Comparison of ENCODE assay signal across 21 mouse cellular contexts in the genomic region with DNA sequence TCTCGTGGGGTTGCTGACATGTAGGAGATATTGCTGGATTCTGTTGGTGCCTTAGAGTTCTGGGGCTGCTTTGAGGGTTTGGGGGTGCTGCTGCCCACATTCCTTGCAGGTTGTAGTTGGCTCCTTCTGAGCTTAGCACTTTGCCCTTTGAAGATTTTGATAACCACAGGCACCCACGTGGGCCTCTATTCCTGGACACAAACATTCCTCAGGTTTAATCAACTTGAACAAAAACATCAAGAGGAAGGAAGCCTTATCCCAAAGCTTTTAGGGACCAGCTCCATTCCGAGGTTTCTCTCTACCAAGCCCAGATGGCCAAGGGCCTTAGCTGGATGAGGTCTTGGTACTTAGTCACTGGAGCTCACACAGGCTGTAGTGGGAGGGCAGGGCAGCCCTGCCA. TPM values are rescaled to one million over a fixed set of nuclear protein-coding genes. Genes with fewer than 3 reads are reported as not detected.
A peak's percentile ranks its signal among the peaks of the same experiment; 100 is the strongest.
DNase-seq lines count a peak whose midpoint lies in the region; ATAC-seq and TF ChIP-seq lines count a peak whose summit lies in the region.
"Had no signal": no experiment of that assay in that cellular context is flagged by ENCODE, and none has a peak within 500 bp of the region (broad histone marks: within the 10 kb centered on the region; RNA-seq: fewer than 3 reads in every experiment).

No protein-coding gene starts in this region.

- WGBS in midbrain, embryonic 10.5 days = 41% methylated on average over 3 of the region's 3 CpGs
- 44% methylated on average over 3 of the region's 3 CpGs for WGBS in midbrain, embryonic 14.5 days
- 19% methylated on average over 3 of the region's 3 CpGs for WGBS in kidney, adult 2 months
- WGBS in midbrain, postnatal 0 days = 44% methylated on average over 3 of the region's 3 CpGs

- TF ChIP-seq POLR2A in kidney, adult 2 months (IDR thresholded peaks at IDR 0.05; ENCODE audit: low read depth, low read length) = no peak
- TF ChIP-seq POLR2A in myocyte (IDR thresholded peaks at IDR 0.05; ENCODE audit: insufficient read length, low read depth) = no peak

- no peak overlapping the region for H3ac ChIP-seq in myocyte (ENCODE audit: control insufficient read depth, insufficient read length)

- H3K4me3 ChIP-seq in midbrain, embryonic 10.5 days = no peak overlapping the region
- no peak overlapping the region for H3K4me3 ChIP-seq in midbrain, embryonic 14.5 days (replicated peaks; ENCODE audit: low read depth, low read length)
- H3K4me3 ChIP-seq in kidney, adult 2 months (ENCODE audit: insufficient read depth, low read depth, low read length) = no peak overlapping the region
- H3K4me3 ChIP-seq in myocyte = no peak overlapping the region
- H3K4me3 ChIP-seq in midbrain, postnatal 0 days (ENCODE audit: low read depth, low read length) = no peak overlapping the region
- H3K4me3 ChIP-seq: forebrain, embryonic 13.5 days; midbrain, embryonic 15.5 days had no signal

- peaks cover 71% of the 10 kb centered on the region for H3K27me3 ChIP-seq in midbrain, embryonic 10.5 days (ENCODE audit: low read depth, poor library complexity, severe bottlenecking)
- H3K27me3 ChIP-seq in midbrain, embryonic 14.5 days (ENCODE audit: control insufficient read depth, insufficient read depth, low read length) = 0 out of 2 replicates have a peak, but pooled peaks cover 3% of the 10 kb centered on the region
- H3K27me3 ChIP-seq in kidney, adult 2 months (replicated peaks; ENCODE audit: control insufficient read depth, insufficient read depth, low read length) = no peaks in the 10 kb centered on the region
- no peaks in the 10 kb centered on the region for H3K27me3 ChIP-seq in myocyte (ENCODE audit: control insufficient read depth, insufficient read depth, insufficient read length)
- peaks cover 14% of the 10 kb centered on the region for H3K27me3 ChIP-seq in midbrain, postnatal 0 days (ENCODE audit: insufficient read depth, low read length)

- H3K27ac ChIP-seq in midbrain, embryonic 10.5 days (replicated peaks) = peak overlapping the region; percentile 83; the same call in 1 of the 2 replicates
- H3K27ac ChIP-seq in midbrain, embryonic 14.5 days (replicated peaks; ENCODE audit: low read depth, low read length) = no peak overlapping the region
- no peak overlapping the region for H3K27ac ChIP-seq in kidney, adult 2 months (ENCODE audit: insufficient read depth, low read depth, low read length)
- H3K27ac ChIP-seq in midbrain, postnatal 0 days (ENCODE audit: low read depth, low read length) = no peak overlapping the region
- H3K27ac ChIP-seq: forebrain, embryonic 13.5 days; midbrain, embryonic 15.5 days; stomach, postnatal 0 days had no signal

- H3K9ac ChIP-seq in midbrain, embryonic 14.5 days (replicated peaks; ENCODE audit: low read length) = no peak overlapping the region
- H3K9ac ChIP-seq in midbrain, postnatal 0 days (replicated peaks; ENCODE audit: low read length, poor library complexity, severe bottlenecking) = no peak overlapping the region
- H3K9ac ChIP-seq: forebrain, embryonic 13.5 days; midbrain, embryonic 15.5 days had no signal

- H3K4me2 ChIP-seq in midbrain, embryonic 14.5 days (ENCODE audit: low read length) = no peak overlapping the region
- peak overlapping the region; percentile 45 for H3K4me2 ChIP-seq in myocyte (ENCODE audit: low read depth)
- H3K4me2 ChIP-seq in midbrain, postnatal 0 days (ENCODE audit: low read depth, low read length, poor library complexity, severe bottlenecking) = no peak overlapping the region
- H3K4me2 ChIP-seq: forebrain, embryonic 13.5 days; midbrain, embryonic 15.5 days had no signal

- H3K4me1 ChIP-seq in midbrain, embryonic 10.5 days = peaks cover 94% of the 10 kb centered on the region
- H3K4me1 ChIP-seq in midbrain, embryonic 14.5 days (ENCODE audit: control insufficient read depth, insufficient read depth, low read length) = peaks cover 23% of the 10 kb centered on the region
- H3K4me1 ChIP-seq in kidney, adult 2 months (ENCODE audit: control insufficient read depth, insufficient read depth, low read length) = no peaks in the 10 kb centered on the region
- peaks cover 11% of the 10 kb centered on the region for H3K4me1 ChIP-seq in midbrain, postnatal 0 days (ENCODE audit: insufficient read depth, low read length)

- no peak for DNase-seq in midbrain, embryonic 10.5 days (ENCODE audit: low spot score)
- DNase-seq in midbrain, embryonic 14.5 days = no peak
- peak; percentile 54 for DNase-seq in kidney, adult 2 months
- DNase-seq in kidney, postnatal 14 days = peak; percentile 34
- DNase-seq in cerebellum, adult 11-12 months = no peak
- no peak for DNase-seq in midbrain, postnatal 0 days (ENCODE audit: low spot score)
- DNase-seq in frontal cortex, postnatal 14 days (ENCODE audit: low spot score in 2 of 2) = no peak
- DNase-seq: adrenal gland, postnatal 10 days; cerebellum, postnatal 14 days; gastrocnemius, postnatal 14 days; lung, adult 18-20 months; lung, postnatal 14 days; retina, postnatal 1 day had no signal

- H3K9me3 ChIP-seq in midbrain, embryonic 10.5 days (replicated peaks) = no peaks in the 10 kb centered on the region
- no peaks in the 10 kb centered on the region for H3K9me3 ChIP-seq in midbrain, embryonic 14.5 days (ENCODE audit: control insufficient read depth, low read length)
- H3K9me3 ChIP-seq in midbrain, postnatal 0 days (ENCODE audit: low read length) = no peaks in the 10 kb centered on the region
- H3K9me3 ChIP-seq: forebrain, embryonic 13.5 days; midbrain, embryonic 15.5 days had no signal

- H3K36me3 ChIP-seq in midbrain, embryonic 10.5 days = no peaks in the 10 kb centered on the region
- H3K36me3 ChIP-seq in midbrain, embryonic 14.5 days (ENCODE audit: control insufficient read depth, insufficient read depth, low read length) = no peaks in the 10 kb centered on the region
- no peaks in the 10 kb centered on the region for H3K36me3 ChIP-seq in kidney, adult 2 months (ENCODE audit: control insufficient read depth, insufficient read depth, low read length)
- H3K36me3 ChIP-seq in myocyte (ENCODE audit: control insufficient read depth, insufficient read depth) = no peaks in the 10 kb centered on the region
- no peaks in the 10 kb centered on the region for H3K36me3 ChIP-seq in midbrain, postnatal 0 days (ENCODE audit: insufficient read depth, low read length)
- H3K36me3 ChIP-seq: midbrain, embryonic 15.5 days had no signal

- no peak for ATAC-seq in midbrain, embryonic 14.5 days (ENCODE audit: low FRiP score, low TSS enrichment)
- no peak for ATAC-seq in midbrain, postnatal 0 days (ENCODE audit: low FRiP score)
- ATAC-seq: forebrain, embryonic 13.5 days; midbrain, embryonic 15.5 days had no signal

- no peaks in the 10 kb centered on the region for H3K79me2 ChIP-seq in myocyte (ENCODE audit: control insufficient read depth, insufficient read depth)

- TF ChIP-seq CTCF in kidney, adult 2 months (conservative IDR thresholded peaks at IDR 0.05; ENCODE audit: insufficient read depth, insufficient read length, low read depth, low read length) = no peak
- TF ChIP-seq CTCF in midbrain, postnatal 0 days (IDR thresholded peaks at IDR 0.05) = no peak

TF ChIP-seq in myocyte, 11 proteins besides CTCF, POLR2A, EP300 and RAD21:
- TF ChIP-seq REST (IDR thresholded peaks at IDR 0.05; ENCODE audit: insufficient read depth, insufficient read length) (no peak), CEBPB (IDR thresholded peaks at IDR 0.05; ENCODE audit: insufficient read depth, poor library complexity, severe bottlenecking) (no peak), MYOG (IDR thresholded peaks at IDR 0.05; ENCODE audit: control insufficient read depth in 1 of 3, insufficient read depth in 1 of 3, insufficient read length in 2 of 3, low read depth in 2 of 3) (no peak), POLR2AphosphoS2 (IDR thresholded peaks at IDR 0.05; ENCODE audit: insufficient read length, low read depth) (no peak), USF1 (IDR thresholded peaks at IDR 0.05; ENCODE audit: low read depth) (peak; percentile 38)

RNA-seq across cellular contexts. Expression of a gene that starts 12.3 kb away (rescaled TPM):
- 0.51 and 0.62 TPM in 2 replicates for polyA plus RNA-seq in midbrain, embryonic 10.5 days (2016; fragmentation: Nextera tagmentation; extraction: Ambion mirVana)
- polyA plus RNA-seq in midbrain, embryonic 14.5 days (2014; fragmentation: Nextera tagmentation; extraction: Ambion mirVana) = 0.09 and 0.54 TPM in 2 replicates
- 0.18 TPM in 1 of 2 replicates, not detected in the other for polyA plus RNA-seq in kidney, adult 2 months (2012; rRNA removed)
- not detected for polyA plus RNA-seq in myocyte (2012; fragmentation: generic; extraction: Trizol)
- 0.24 and 0.27 TPM in 2 replicates for total RNA-seq in midbrain, postnatal 0 days (2014; rRNA removed)
- polyA plus RNA-seq in midbrain, postnatal 0 days (2015; fragmentation: Nextera tagmentation; extraction: Ambion mirVana) = 1.1 and 1.4 TPM in 2 replicates
- total RNA-seq: gastrocnemius, postnatal 14 days; liver, adult 2 months; megakaryocyte, adult 5-6 weeks had no signal
- polyA plus RNA-seq: C2C12; heart, postnatal 0 days; liver, adult 2 months; stomach, postnatal 0 days had no signal

Comparison
In these comparisons a context has a peak if more than half of its experiments do, and no peak if none do; other contexts are left out.
1. DNase-seq: peak in kidney, adult 2 months (single experiment) and kidney, postnatal 14 days (single experiment); none in midbrain, embryonic 10.5 days (single experiment), midbrain, embryonic 14.5 days (single experiment), cerebellum, adult 11-12 months (single experiment), midbrain, postnatal 0 days (single experiment) and frontal cortex, postnatal 14 days (0 of 2).